Mouse (Mus musculus) CH12.LX (cell line): Measurements from ENCODE around the gene Kirrel3. TPM values are rescaled to one million over a fixed set of nuclear protein-coding genes. Genes with fewer than 3 reads are reported as not detected.

Experiments used
- DNase-seq: peaks from one replicate; pipeline ENCODE4 v3.0.0-alpha.2; 2013; ENCODE audit errors: extremely low read depth
- H3K27ac ChIP-seq: 2 replicates; pipeline ENCODE4 v1.5.1; 2012; ENCODE audit warnings: low read depth, mild to moderate bottlenecking, control low read depth, moderate library complexity; ENCODE audit not compliant: insufficient read depth
- H3K27me3 ChIP-seq: replicated peaks from 2 replicates; pipeline ENCODE3; 2012; ENCODE audit warnings: inconsistent platforms
- H3K36me3 ChIP-seq, 2 experiments: replicated peaks in 1 of 2; 2 replicates each; pipeline versions ENCODE3 to v1.6.1; 2012; ENCODE audit warnings: inconsistent platforms in 1 of 2, low read length in 1 of 2, mild to moderate bottlenecking in 1 of 2, mixed read lengths in 1 of 2, moderate library complexity in 1 of 2; ENCODE audit not compliant: control insufficient read depth in 1 of 2, insufficient read depth in 1 of 2
- H3K4me1 ChIP-seq, 2 experiments: 2 replicates each; pipeline ENCODE4 v1.6.1; 2012; ENCODE audit warnings: inconsistent platforms in 1 of 2, moderate library complexity in 1 of 2; ENCODE audit not compliant: insufficient read depth in 2 of 2, control insufficient read depth in 1 of 2
- H3K4me2 ChIP-seq: 2 replicates; pipeline ENCODE4 v1.6.1; 2012; ENCODE audit warnings: low read depth, mild to moderate bottlenecking, control low read depth; ENCODE audit not compliant: poor library complexity, insufficient read depth, severe bottlenecking
- H3K4me3 ChIP-seq, 3 experiments: fragments of 150-350 bp in 1 of 3; sonication (generic) in 1 of 3; replicated peaks in 1 of 3; 2 replicates each; pipeline versions ENCODE3 to v1.5.1; 2011 to 2012; ENCODE audit warnings: low read depth in 2 of 3, low read length in 2 of 3, mild to moderate bottlenecking in 2 of 3, moderate library complexity in 2 of 3, control low read depth in 1 of 3, improper control_type of control experiment in 1 of 3, inconsistent platforms in 1 of 3, mixed read lengths in 1 of 3; ENCODE audit not compliant: poor library complexity in 1 of 3
- H3K79me2 ChIP-seq: replicated peaks from 2 replicates; pipeline ENCODE4 v1.6.1; 2012; ENCODE audit warnings: mild to moderate bottlenecking, moderate library complexity; ENCODE audit not compliant: control insufficient read depth, poor library complexity, insufficient read depth, severe bottlenecking; ENCODE audit errors: extremely low read depth
- H3K9ac ChIP-seq: 2 replicates; pipeline ENCODE4 v1.6.1; 2012; ENCODE audit warnings: low read depth, mild to moderate bottlenecking, control low read depth, moderate library complexity; ENCODE audit not compliant: insufficient read depth
- H3K9me3 ChIP-seq: replicated peaks from 2 replicates; pipeline ENCODE3; 2012; ENCODE audit warnings: low read length, inconsistent platforms, mixed read lengths
- CHD2 ChIP-seq: IDR thresholded peaks from 2 replicates; pipeline ENCODE4 v1.6.1; 2011; ENCODE audit warnings: low read length, improper control_type of control experiment
- CTCF ChIP-seq, 2 experiments: IDR thresholded peaks in 1 of 2; conservative IDR thresholded peaks in 1 of 2; 2 replicates each; pipeline ENCODE4 v1.5.1; 2011 to 2012; ENCODE audit warnings: low read depth in 2 of 2, low read length in 2 of 2, improper control_type of control experiment in 1 of 2, inconsistent platforms in 1 of 2, mild to moderate bottlenecking in 1 of 2, moderate library complexity in 1 of 2
- E2F4 ChIP-seq: IDR thresholded peaks from 2 replicates; pipeline ENCODE4 v1.6.1; 2011; ENCODE audit warnings: low read depth, low read length, improper control_type of control experiment; ENCODE audit not compliant: insufficient replicate concordance
- ELF1 ChIP-seq: IDR thresholded peaks from 2 replicates; pipeline ENCODE4 v1.6.1; 2014; ENCODE audit warnings: low read depth, mild to moderate bottlenecking, inconsistent platforms, low read length, improper control_type of control experiment
- ETS1 ChIP-seq: conservative IDR thresholded peaks from 2 replicates; pipeline ENCODE4 v1.6.1; 2012; ENCODE audit warnings: low read depth, mild to moderate bottlenecking, inconsistent platforms, low read length, improper control_type of control experiment, moderate library complexity
- GABPA ChIP-seq: IDR thresholded peaks from 2 replicates; pipeline ENCODE4 v1.6.1; 2012; ENCODE audit warnings: low read depth, low read length, improper control_type of control experiment, inconsistent platforms; ENCODE audit not compliant: insufficient replicate concordance
- KAT2A ChIP-seq: IDR thresholded peaks from 2 replicates; pipeline ENCODE4 v1.6.1; 2012; ENCODE audit warnings: low read length, improper control_type of control experiment, inconsistent platforms; ENCODE audit not compliant: insufficient replicate concordance
- MAX ChIP-seq: IDR thresholded peaks from 2 replicates; pipeline ENCODE4 v1.6.1; 2011; ENCODE audit warnings: low read length, improper control_type of control experiment
- MAZ ChIP-seq: IDR thresholded peaks from 2 replicates; pipeline ENCODE4 v1.6.1; 2012; ENCODE audit warnings: low read depth, mild to moderate bottlenecking, inconsistent platforms, low read length, improper control_type of control experiment, moderate library complexity
- MXI1 ChIP-seq: IDR thresholded peaks from 2 replicates; pipeline ENCODE4 v1.6.1; 2011; ENCODE audit warnings: mild to moderate bottlenecking, low read depth, low read length, improper control_type of control experiment
- MYC ChIP-seq: IDR thresholded peaks from 2 replicates; pipeline ENCODE4 v1.6.1; 2011; ENCODE audit warnings: low read depth, mild to moderate bottlenecking, improper control_type of control experiment, low read length
- NRF1 ChIP-seq: IDR thresholded peaks from 2 replicates; pipeline ENCODE4 v1.6.1; 2014; ENCODE audit warnings: low read depth, mild to moderate bottlenecking, inconsistent platforms, low read length, improper control_type of control experiment, moderate library complexity
- PAX5 ChIP-seq: IDR thresholded peaks from 2 replicates; pipeline ENCODE4 v1.6.1; 2012; ENCODE audit warnings: low read length, inconsistent platforms, mixed read lengths
- ZC3H11A ChIP-seq: IDR thresholded peaks from 2 replicates; pipeline ENCODE4 v1.6.1; 2012; ENCODE audit warnings: low read depth, mild to moderate bottlenecking, inconsistent platforms, low read length, improper control_type of control experiment
- ZKSCAN1 ChIP-seq: IDR thresholded peaks from 2 replicates; pipeline ENCODE4 v1.6.1; 2012; ENCODE audit warnings: low read depth, inconsistent platforms, low read length, improper control_type of control experiment, borderline replicate concordance
- dilution Hi-C: fragments of 300-500 bp; cut with MboI; formaldehyde crosslinking; loops from 2 replicates; pipeline ENCODE4 v1.14.3; 2020; ENCODE audit warnings: low sequenced_read_pairs; ENCODE audit not compliant: extremely low pct_unique_long_range_greater_than_20kb, extremely low pct_ligation_motif_present
- in situ Hi-C: fragments of 300-500 bp; cut with MboI; formaldehyde crosslinking; loops from 3 replicates; pipeline ENCODE4 v1.14.3; 2019; ENCODE audit warnings: low sequenced_read_pairs, low pct_ligation_motif_present, low pct_unique_long_range_greater_than_20kb, mixed read lengths
- polyA plus RNA-seq: library from polyadenylated mRNA; unstranded; fragments of >175 nt; gene quantifications from 2 replicates; pipeline ENCODE4 v1.2.1, GENCODE M21; 2012; ENCODE audit warnings: low read depth; ENCODE audit not compliant: insufficient read length
- total RNA-seq, 2 experiments: library from RNA; depleted of rRNA; stranded (reverse); fragments of 300-350 nt in 1 of 2; fragments of >200 nt in 1 of 2; gene quantifications; 2 replicates each; pipeline ENCODE4 v1.2.3; 2012 to 2014

The Kirrel3 gene
- total and polyA plus RNA-seq, 3 experiments: not detected

DNA sequence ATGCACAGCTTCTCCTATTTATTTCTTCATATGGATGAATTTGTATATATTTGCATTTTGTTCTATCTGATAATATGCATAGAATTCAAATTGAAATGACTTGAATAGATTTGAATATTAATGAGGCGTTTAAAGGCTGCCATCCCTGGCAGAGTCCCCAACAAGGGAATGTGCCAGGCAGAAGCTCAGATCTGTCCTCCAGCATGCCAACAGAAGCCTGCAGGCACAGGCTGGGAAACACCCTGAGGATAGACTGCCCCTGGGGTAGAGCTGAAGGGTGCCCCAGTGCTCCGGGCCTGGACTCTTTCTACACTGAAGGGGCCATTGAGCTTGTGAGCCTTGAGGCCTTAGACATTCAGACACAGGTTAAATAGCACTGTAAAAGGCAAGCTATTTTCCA, 21.5 kb downstream of the Kirrel3 start:
- Histone ChIP-seq H3K4me3 (no peak overlapping the region), H3K27me3 (peaks cover 57% of the 10 kb centered on the region), H3K27ac (no peak overlapping the region), H3K4me2 (no peak overlapping the region), H3K79me2 (no peaks in the 10 kb centered on the region), H3K36me3 (no peaks in the 10 kb centered on the region), H3K4me1 (no peaks in the 10 kb centered on the region)
- dilution Hi-C loops: no loop called here
- TF ChIP-seq MAX (no peak), GABPA (no peak), MYC (no peak), NRF1 (no peak)
- TF ChIP-seq, all 38 proteins: peak for 0
- DNase-seq: no peak
- in situ Hi-C loops: no loop called here
- no peak overlapping the region for H3K9ac ChIP-seq
- H3K9me3 ChIP-seq: peaks cover 3% of the 10 kb centered on the region

DNA sequence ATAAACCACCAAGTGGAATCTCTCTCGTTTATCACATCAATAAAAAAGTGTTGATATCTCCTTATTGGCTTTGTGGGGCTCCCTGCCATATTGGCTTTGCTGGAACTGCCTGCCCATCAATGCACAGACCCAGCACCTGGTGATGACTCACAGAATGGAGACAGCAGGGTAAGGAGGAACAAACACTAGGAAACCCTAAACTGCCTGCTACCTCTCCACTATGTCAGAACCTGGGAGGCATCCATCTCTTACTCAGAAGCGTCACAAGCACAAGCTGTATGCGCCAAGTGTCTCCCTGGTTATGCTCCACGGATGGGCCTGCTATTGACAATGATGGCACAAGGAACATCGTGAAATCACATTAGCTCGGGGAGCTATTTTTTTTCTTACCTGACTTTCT, 33.2 kb downstream of the Kirrel3 start:
- no peak for TF ChIP-seq MAZ
- TF ChIP-seq ZC3H11A: no peak
- no peak for TF ChIP-seq MAX
- TF ChIP-seq GABPA: no peak
- no peak for TF ChIP-seq CHD2
- TF ChIP-seq ELF1: no peak
- no peak for TF ChIP-seq MXI1
- no peak for TF ChIP-seq ETS1
- TF ChIP-seq CTCF (conservative IDR thresholded peaks at IDR 0.05 in 1 of 2, IDR thresholded peaks at IDR 0.05 in 1 of 2; ENCODE audit: low read depth in 2 of 2, low read length in 2 of 2): no peak
- TF ChIP-seq E2F4: no peak
- TF ChIP-seq PAX5: no peak
- dilution Hi-C loops (no loop called here), in situ Hi-C loops (no loop called here)
- Histone ChIP-seq H3K27me3 (peaks cover 7% of the 10 kb centered on the region), H3K4me3 (no peak overlapping the region), H3K9ac (no peak overlapping the region), H3K36me3 (no peaks in the 10 kb centered on the region), H3K4me1 (no peaks in the 10 kb centered on the region), H3K4me2 (no peak overlapping the region), H3K9me3 (no peaks in the 10 kb centered on the region), H3K79me2 (no peaks in the 10 kb centered on the region), H3K27ac (no peak overlapping the region)
- no peak for DNase-seq

DNA sequence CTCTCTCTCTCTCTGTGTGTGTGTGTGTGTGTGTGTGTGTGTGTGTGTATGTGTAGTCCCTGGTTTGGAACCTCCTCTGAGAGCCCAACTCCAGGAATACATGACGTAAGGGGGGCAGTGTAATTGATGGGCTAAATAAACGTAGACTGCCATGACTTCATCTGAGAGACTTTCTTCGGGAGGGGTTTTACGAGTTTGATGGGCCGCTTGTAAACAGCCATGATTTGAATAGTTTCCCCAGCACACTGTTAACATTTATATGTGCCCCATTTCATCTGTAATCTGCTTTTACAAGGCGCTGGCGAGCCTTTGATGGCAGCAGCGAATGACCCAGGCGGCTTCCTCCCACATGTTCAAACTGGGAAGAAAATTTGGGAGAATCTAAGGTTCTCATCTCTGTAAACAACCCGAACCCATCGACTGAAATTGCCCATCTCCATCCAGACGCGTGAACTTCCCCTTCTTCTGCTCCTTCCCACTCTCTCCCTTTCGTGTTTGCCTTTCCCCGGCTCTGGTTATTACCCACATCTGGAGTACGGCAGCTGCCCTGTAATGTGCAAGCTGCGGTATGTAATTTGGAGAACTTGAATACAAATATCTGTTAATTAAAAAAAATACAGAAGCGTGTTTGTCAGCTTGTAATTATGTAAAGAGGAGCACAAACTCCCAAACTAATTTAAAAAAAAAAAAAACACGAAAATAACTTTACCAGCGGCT, 34.7 kb downstream of the Kirrel3 start:
- no peaks in the 10 kb centered on the region for H3K79me2 ChIP-seq
- H3K27ac ChIP-seq: no peak overlapping the region
- DNase-seq: no peak
- no peak overlapping the region for H3K9ac ChIP-seq
- H3K4me2 ChIP-seq: no peak overlapping the region
- H3K4me3 ChIP-seq: no peak overlapping the region
- no peaks in the 10 kb centered on the region for H3K9me3 ChIP-seq
- peaks cover 0 to 10% of the 10 kb centered on the region in 2 experiments; a peak in 2 of 4 replicates for H3K4me1 ChIP-seq
- in situ Hi-C loops (no loop called here), dilution Hi-C loops (no loop called here)
- no peaks in the 10 kb centered on the region for H3K36me3 ChIP-seq
- H3K27me3 ChIP-seq: peaks cover 3% of the 10 kb centered on the region
- TF ChIP-seq ZKSCAN1 (no peak), ELF1 (no peak), PAX5 (no peak), KAT2A (no peak), CTCF (conservative IDR thresholded peaks at IDR 0.05 in 1 of 2, IDR thresholded peaks at IDR 0.05 in 1 of 2; ENCODE audit: low read depth in 2 of 2, low read length in 2 of 2) (no peak), MAZ (no peak)
